Mouse (Mus musculus): Measurements from ENCODE around the gene Wdtc1.

Gene Wdtc1

DNA sequence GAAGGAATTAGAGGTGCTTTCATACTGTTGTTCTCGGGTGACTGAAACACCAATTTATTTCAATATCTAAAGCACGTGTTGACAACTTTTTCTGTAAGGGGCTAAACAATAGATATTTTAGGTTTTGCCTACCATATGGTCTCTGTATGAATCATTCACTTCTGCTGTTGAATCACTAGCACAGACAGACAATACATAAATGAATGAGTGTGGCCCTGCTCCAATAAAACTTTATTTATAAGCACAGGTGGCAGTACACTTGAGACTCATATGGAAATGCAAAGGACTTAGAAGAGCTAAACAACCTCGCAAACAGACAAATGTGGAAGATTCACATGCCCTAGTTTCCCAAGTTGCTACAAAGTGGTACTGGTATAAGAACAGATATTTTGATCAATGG, 33.6 kb downstream of the Wdtc1 start:
- no peak for DNase-seq

DNA sequence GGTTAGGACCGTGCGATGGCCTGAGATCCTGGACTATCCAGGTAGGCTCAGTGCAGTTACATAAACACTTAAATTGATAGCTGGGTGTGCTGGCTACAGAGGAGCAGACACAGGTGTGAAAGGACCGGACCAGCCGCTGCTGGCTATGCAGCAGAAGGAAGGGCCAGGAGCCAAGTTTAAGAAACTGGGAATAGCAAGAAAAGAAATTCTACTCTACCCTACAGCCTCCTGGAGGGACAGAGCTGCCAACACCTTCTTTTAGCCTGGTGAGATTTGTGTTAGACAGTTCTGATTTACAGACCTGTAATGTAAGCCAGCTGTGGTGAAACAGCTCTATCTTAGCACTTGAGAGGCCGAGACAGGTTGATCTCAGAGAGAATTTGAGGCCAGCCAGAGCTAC, 37.3 kb downstream of the Wdtc1 start:
- no peak for DNase-seq

DNA sequence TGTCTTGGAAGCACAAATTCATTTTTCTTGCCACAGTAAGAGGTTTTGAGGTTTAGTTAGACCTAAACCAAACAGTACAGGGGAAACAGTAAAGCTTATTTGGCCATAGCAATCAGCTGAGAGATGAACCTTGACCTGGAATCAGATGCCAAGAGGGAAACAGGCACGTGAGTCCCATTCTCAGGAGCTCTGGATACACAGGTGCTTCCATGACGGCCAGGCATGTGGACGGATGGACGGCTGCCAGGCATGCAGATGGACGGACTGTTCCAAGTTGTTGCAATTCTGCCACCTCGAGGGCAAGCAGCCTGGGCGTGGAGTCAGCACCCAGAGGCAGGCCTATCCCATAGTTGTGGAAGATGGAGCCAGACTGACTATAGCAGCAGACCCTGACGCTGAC, 38.4 kb downstream of the Wdtc1 start:
- DNase-seq: no peak

GRCm38 (mm10) chr4:133309948-133310347, 43.3 kb downstream of the Wdtc1 start:
- peak; percentile 89 for DNase-seq

DNA sequence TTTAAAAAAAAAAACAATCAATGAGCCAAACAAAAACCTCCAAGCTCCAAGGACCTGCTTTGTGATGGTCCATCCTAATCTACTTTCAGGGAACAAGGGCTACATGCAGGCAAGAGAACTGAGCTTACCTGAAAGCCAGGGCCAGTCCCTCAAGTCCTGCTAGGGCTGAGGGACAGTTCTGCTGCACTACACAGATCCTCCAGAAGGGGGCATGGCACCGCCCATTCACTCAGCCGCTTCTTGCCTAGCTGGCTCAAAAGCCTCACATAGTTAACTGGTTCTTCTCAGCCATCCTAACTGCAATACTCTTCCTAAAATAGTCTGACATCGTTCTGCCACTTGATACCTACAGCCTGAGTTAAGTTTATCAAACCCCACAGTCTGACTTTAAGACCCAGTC, 46.0 kb downstream of the Wdtc1 start:
- peak; percentile 53 for DNase-seq

- no peak for DNase-seq
Measured at GRCm38 (mm10) chr4:133305825-133306224, 47.5 kb downstream of the Wdtc1 start.

GRCm38 (mm10) chr4:133304770-133305169, 48.5 kb downstream of the Wdtc1 start:
- no peak for DNase-seq

GRCm38 (mm10) chr4:133302668-133303067, 50.6 kb downstream of the Wdtc1 start:
- no peak for DNase-seq

- peak; percentile 82 for DNase-seq
Measured at GRCm38 (mm10) chr4:133301802-133302201, 51.5 kb downstream of the Wdtc1 start.

DNA sequence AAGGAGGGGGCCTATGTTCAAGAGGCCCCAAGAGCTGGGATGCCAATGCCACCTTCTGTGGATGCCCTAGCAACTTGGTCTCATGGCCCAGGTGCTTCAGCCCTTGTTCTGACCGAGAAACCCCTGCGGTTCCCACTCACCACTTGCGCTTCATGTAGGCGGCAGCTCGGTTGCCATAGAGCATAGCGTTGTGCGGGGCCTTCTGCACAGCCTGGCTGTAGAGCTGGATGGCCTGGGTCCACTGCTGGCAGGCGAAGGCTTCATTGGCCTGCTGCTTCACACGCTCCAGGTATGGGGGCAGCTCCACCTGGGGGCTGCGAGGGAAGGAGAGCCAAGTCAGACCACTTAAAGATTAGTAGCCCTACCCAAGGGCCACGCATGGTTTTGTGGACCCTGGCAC, 52.9 kb downstream of the Wdtc1 start:
- DNase-seq: no peak

GRCm38 (mm10) chr4:133299701-133300100, 53.6 kb downstream of the Wdtc1 start:
- peak; percentile 66 for DNase-seq

DNA sequence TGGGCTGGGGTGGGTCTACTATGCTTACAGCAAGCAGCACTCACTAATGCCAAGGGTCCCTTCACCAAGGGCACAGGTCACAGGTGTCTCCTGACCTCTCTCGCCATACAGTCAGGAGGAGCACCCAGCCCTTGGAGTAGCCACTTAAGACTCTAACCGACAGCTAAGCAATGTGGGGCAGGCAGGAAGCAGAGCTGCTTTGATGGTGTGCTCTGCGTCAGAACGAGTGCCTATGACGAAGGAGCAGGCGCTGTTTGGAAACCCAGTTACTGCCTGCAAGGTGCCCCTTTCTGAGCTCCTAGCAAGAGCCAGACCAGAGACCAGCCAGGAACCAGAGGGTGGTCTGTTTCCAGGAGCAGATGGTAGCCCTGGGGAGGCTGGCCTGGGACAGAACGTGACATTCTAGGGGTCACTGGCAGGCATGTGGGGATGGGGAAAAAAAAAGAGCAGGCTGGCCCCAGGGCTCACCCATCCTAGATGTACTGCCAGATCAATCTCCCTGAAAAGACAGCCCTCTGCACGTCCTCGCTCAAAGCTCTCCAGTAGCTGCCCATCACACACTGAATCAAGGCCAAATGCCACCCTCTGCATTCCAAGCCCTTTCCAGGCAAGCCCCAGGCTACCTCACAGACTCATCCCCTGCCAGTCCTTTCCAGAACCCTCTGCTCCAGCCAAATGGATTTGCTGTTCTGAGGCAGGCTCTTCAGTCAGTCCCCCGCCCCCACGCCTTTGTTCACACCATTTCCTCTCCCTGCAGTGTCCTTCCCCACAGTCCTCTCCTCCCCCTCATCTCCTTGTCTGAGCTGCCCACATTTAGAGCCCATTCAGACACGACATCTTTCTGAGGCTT, 54.5 kb downstream of the Wdtc1 start:
- peak; percentile 67 for DNase-seq

- DNase-seq: peak; percentile 94
Measured at GRCm38 (mm10) chr4:133297801-133298238, 55.5 kb downstream of the Wdtc1 start.

DNA sequence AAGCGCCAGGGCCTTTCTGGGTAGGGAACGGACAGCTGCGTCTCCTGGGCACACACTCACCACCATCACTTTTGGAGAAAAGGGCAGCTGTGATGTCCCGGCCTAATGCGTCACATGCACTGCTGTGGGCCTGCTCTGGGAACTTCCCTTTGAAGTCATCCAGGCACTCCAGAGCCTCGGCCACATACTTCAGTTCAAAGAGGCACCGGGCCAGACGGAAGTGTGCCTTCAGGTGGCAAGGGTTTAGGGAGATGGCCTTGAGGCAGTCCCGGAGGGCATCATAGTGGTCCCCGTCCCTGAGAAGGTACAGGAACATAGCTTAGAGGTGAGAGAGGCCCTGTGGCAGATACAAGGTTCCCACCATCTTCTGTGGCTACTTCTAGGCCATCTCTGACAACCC, 55.9 kb downstream of the Wdtc1 start:
- DNase-seq: no peak

GRCm38 (mm10) chr4:133294084-133294483, 59.2 kb downstream of the Wdtc1 start:
- DNase-seq: no peak

DNA sequence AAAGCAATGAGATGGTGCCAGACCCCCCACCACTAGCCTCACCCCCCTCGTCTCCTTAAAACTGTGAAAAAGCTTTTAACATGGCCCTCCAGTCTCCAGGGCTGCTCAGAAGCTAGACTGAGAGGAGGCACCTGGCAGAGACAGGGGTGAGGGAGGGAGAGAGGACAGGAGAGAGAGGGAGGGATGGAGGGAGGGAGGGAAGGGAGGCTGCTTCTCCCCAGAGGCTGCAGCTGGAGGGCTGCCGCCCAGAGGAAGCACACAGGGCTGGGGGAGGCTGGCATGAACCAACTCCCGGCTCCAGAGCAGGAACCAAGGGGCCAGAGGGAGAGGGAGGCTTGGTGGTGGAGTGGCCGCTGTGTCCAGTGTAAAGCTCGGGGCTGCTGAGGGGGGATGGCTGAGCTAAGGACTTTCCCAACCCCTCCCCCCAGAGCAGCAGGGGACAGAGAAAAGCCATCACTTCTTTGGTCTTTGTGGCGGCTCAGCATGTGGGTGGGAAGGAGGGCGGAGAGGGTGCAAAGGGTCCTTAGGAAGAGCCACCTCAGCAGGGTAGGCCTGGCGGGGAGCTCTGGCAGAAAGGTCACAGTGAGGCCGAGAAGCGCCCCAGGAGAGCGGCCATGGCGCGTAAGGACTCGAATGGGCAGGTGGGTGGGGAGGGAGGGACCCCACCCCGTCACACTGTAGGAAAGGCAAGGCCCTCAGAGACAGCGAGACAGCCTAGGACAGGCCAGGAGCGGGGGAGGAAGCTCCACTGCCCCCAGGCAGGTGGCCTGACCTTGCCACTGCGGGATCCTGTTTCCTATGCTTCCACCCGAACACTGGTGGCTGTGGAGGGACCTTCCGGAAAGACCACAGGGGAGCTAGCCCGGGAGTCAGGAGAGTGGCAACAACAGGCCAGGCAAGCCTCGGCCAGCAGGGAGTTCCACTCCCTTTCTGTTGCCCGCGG, 60.1 kb downstream of the Wdtc1 start:
- no peak for DNase-seq

DNA sequence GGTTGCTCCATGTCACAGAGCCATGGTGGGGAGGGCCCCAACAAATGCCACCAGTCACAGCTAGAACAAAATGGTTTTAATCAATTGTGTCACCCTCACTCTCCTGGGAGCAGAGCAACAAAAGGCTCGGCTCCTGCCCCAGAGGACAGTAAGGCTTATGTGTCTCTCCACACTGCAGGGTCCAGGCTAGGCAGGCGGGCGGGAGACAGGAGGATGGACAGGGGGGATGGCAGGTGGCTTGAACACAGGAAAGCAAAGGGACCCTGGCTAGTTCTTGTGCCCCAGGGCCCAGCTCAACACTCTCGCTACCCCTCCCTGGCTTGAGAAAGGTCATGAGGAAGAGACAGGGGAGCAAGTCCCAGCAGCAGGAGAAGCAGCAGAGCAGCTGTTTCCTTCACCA, 60.9 kb downstream of the Wdtc1 start:
- DNase-seq: no peak

GRCm38 (mm10) chr4:133291255-133291654, 62.0 kb downstream of the Wdtc1 start:
- DNase-seq: no peak

DNA sequence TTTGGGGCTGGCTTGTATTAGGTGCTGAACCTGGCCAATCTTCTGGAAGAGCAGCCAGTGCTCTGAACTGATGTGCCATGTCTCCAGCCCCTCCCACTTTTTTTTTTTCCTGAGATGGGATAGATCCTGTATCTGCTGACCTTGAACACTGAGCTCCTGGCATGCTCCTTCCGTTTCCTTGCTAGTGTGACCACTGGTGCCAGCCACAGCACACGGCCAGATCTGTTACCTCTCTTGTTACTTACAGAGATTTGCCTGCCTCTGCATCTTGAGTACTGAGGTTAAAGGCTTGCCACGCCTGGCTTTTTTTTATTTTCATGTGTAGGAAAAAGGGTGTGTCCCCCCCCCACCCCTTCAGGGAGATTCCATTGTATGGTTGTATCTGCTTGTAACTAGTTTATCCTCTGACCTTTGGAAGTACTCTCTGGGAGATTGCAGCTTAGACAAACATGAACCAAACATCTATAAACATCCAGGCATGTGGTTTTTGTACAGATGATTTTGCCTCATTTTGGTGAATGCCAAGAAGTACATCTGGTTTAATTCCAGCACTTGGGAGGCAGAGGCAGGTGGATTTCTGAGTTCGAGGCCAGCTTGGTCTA, 66.7 kb downstream of the Wdtc1 start:
- DNase-seq: no peak

- DNase-seq: no peak
Measured at GRCm38 (mm10) chr4:133285950-133286349, 67.3 kb downstream of the Wdtc1 start.

DNA sequence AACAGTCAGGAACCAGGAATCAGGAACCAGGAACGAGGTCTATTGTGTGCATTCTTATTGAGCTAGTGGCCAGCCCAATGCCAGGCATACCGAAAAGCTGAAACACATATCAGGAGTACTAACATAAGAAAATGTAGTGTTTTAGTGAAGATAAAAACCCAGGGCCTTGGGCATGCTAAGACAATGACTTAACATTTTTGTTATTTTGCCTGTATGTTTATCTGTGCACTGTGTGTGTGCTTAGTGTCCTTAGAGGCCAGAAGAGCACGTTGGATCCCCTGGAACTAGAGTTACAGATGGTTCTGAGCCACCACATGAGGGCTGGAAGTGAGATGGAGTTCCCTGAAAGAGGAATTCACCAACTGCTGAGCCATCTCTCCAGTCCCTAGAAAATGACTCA, 68.0 kb downstream of the Wdtc1 start:
- no peak for DNase-seq

DNA sequence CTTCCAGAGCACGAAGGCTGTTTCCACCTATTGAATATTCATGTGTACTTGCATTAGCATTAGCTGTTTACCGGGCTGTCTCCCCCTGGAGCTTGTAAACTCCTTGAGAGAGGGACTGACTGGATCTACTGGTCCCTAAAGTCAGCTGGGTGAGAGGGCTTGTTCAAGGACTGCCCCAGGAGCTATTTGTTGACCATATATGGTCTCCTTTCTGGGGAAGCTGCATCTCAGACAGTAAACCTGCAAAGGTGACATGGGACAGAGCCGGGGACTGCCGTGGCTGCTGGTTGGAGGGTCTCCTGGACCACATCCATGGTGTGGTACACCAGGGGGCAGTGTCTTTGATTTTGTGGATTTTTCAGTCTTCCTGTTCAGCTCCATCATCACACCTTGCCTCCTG, 70.6 kb downstream of the Wdtc1 start:
- DNase-seq: no peak

DNA sequence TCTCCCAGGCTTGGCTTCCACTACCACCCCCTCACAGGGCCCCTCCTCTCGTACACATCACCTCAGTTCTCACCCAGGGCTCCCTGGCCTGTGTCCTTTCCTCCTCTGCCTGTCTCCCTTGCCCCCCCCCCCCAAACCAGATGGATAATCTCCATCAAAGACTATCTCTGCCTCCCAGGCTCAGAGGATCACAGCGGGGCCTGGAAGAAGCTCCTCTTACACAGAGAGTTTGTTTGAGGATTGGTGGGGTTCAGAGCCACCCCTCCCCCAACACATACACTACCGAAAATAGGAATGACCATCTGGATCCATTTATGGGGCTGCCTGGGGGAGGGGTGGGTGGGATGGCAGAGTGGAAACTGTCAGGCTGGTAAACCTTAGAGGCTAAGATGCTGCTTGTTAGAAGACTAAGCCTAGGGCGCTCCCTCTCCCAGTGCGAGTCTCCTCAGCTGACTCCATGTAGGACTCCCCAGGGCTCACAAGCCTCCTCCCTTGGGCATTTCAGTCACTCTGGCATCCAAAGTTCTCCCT, 71.3 kb downstream of the Wdtc1 start:
- DNase-seq: peak; percentile 41
